Mouse (Mus musculus): ENCODE measurements at regions not wholly inside any gene's neighbourhood (a gene's known extent, or its start where the extent isn't known, plus 50 kb on each side); places are given as distances from the start of the nearest gene placed in this dataset.
"Not testable (repeated sequence)": the region's sequence is repeated elsewhere in the genome, so short reads cannot be mapped to it uniquely, and the experiment has no call there.

GRCm38 (mm10) chr12:77039953-77040305 is 77.9 kb upstream of the Max start:
- H3K9me3 ChIP-seq (ENCODE audit: control insufficient read depth, low read length) = no peaks in the 10 kb centered on the region
- no peak overlapping the region for H3K4me3 ChIP-seq (replicated peaks)
- no peaks in the 10 kb centered on the region for H3K36me3 ChIP-seq (ENCODE audit: control insufficient read depth)
- TF ChIP-seq TAL1 (IDR thresholded peaks at IDR 0.05; ENCODE audit: low read length) = no peak
- no peak for TF ChIP-seq GATA1 (IDR thresholded peaks at IDR 0.05; ENCODE audit: low read length)
- H3K27me3 ChIP-seq (ENCODE audit: control insufficient read depth) = no peaks in the 10 kb centered on the region
- H3K4me1 ChIP-seq (ENCODE audit: control insufficient read depth) = no peaks in the 10 kb centered on the region

GRCm38 (mm10) chr12:77039295-77039952 is 77.4 kb upstream of the Max start:
- no peak overlapping the region for H3K4me3 ChIP-seq (replicated peaks)
- H3K27me3 ChIP-seq (ENCODE audit: control insufficient read depth) = no peaks in the 10 kb centered on the region
- H3K4me1 ChIP-seq (ENCODE audit: control insufficient read depth) = no peaks in the 10 kb centered on the region
- no peaks in the 10 kb centered on the region for H3K36me3 ChIP-seq (ENCODE audit: control insufficient read depth)
- H3K9me3 ChIP-seq (ENCODE audit: control insufficient read depth, low read length) = no peaks in the 10 kb centered on the region
- TF ChIP-seq GATA1 (IDR thresholded peaks at IDR 0.05; ENCODE audit: low read length) (no peak), TAL1 (IDR thresholded peaks at IDR 0.05; ENCODE audit: low read length) (no peak)

GRCm38 (mm10) chr12:77035676-77036075 is 73.7 kb upstream of the Max start:
- Histone ChIP-seq H3K9me3 (ENCODE audit: control insufficient read depth, low read length) (no peaks in the 10 kb centered on the region), H3K36me3 (ENCODE audit: control insufficient read depth) (no peaks in the 10 kb centered on the region), H3K4me3 (replicated peaks) (no peak overlapping the region), H3K27me3 (ENCODE audit: control insufficient read depth) (no peaks in the 10 kb centered on the region), H3K4me1 (ENCODE audit: control insufficient read depth) (no peaks in the 10 kb centered on the region)
- TF ChIP-seq TAL1 (IDR thresholded peaks at IDR 0.05; ENCODE audit: low read length) (no peak), GATA1 (IDR thresholded peaks at IDR 0.05; ENCODE audit: low read length) (no peak)

GRCm38 (mm10) chr12:77031448-77031847 is 69.4 kb upstream of the Max start:
- no peaks in the 10 kb centered on the region for H3K36me3 ChIP-seq (ENCODE audit: control insufficient read depth)
- H3K9me3 ChIP-seq (ENCODE audit: control insufficient read depth, low read length) = no peaks in the 10 kb centered on the region
- no peaks in the 10 kb centered on the region for H3K27me3 ChIP-seq (ENCODE audit: control insufficient read depth)
- no peak overlapping the region for H3K4me3 ChIP-seq (replicated peaks)
- H3K4me1 ChIP-seq (ENCODE audit: control insufficient read depth) = no peaks in the 10 kb centered on the region
- TF ChIP-seq GATA1 (IDR thresholded peaks at IDR 0.05; ENCODE audit: low read length) (no peak), TAL1 (IDR thresholded peaks at IDR 0.05; ENCODE audit: low read length) (no peak)

GRCm38 (mm10) chr12:77025431-77025879 is 63.5 kb upstream of the Max start:
- peaks cover 2% of the 10 kb centered on the region for H3K27me3 ChIP-seq (ENCODE audit: control insufficient read depth)
- no peak overlapping the region for H3K4me3 ChIP-seq (replicated peaks)
- TF ChIP-seq TAL1 (IDR thresholded peaks at IDR 0.05; ENCODE audit: low read length) (no peak), GATA1 (IDR thresholded peaks at IDR 0.05; ENCODE audit: low read length) (no peak)
- H3K36me3 ChIP-seq (ENCODE audit: control insufficient read depth) = no peaks in the 10 kb centered on the region
- H3K4me1 ChIP-seq (ENCODE audit: control insufficient read depth) = peaks cover 4% of the 10 kb centered on the region
- H3K9me3 ChIP-seq (ENCODE audit: control insufficient read depth, low read length) = no peaks in the 10 kb centered on the region

GRCm38 (mm10) chr12:77022538-77022937 is 60.5 kb upstream of the Max start:
- Histone ChIP-seq H3K9me3 (ENCODE audit: control insufficient read depth, low read length) (no peaks in the 10 kb centered on the region), H3K27me3 (ENCODE audit: control insufficient read depth) (peaks cover 4% of the 10 kb centered on the region), H3K4me1 (ENCODE audit: control insufficient read depth) (peaks cover 4% of the 10 kb centered on the region), H3K36me3 (ENCODE audit: control insufficient read depth) (no peaks in the 10 kb centered on the region), H3K4me3 (replicated peaks) (no peak overlapping the region)
- no peak for TF ChIP-seq TAL1 (IDR thresholded peaks at IDR 0.05; ENCODE audit: low read length)
- TF ChIP-seq GATA1 (IDR thresholded peaks at IDR 0.05; ENCODE audit: low read length) = no peak

- Histone ChIP-seq H3K9me3 (ENCODE audit: control insufficient read depth, low read length) (no peaks in the 10 kb centered on the region), H3K4me1 (ENCODE audit: control insufficient read depth) (peaks cover 4% of the 10 kb centered on the region), H3K4me3 (replicated peaks) (no peak overlapping the region), H3K36me3 (ENCODE audit: control insufficient read depth) (no peaks in the 10 kb centered on the region), H3K27me3 (ENCODE audit: control insufficient read depth) (peaks cover 4% of the 10 kb centered on the region)
- no peak for TF ChIP-seq TAL1 (IDR thresholded peaks at IDR 0.05; ENCODE audit: low read length)
Observed at GRCm38 (mm10) chr12:77021881-77022280, 59.9 kb upstream of the Max start.

- H3K36me3 ChIP-seq (ENCODE audit: control insufficient read depth) = no peaks in the 10 kb centered on the region
- no peak for TF ChIP-seq GATA1 (IDR thresholded peaks at IDR 0.05; ENCODE audit: low read length)
- TF ChIP-seq TAL1 (IDR thresholded peaks at IDR 0.05; ENCODE audit: low read length) = no peak
- peaks cover 4% of the 10 kb centered on the region for H3K27me3 ChIP-seq (ENCODE audit: control insufficient read depth)
- H3K4me1 ChIP-seq (ENCODE audit: control insufficient read depth) = no peaks in the 10 kb centered on the region
- no peaks in the 10 kb centered on the region for H3K9me3 ChIP-seq (ENCODE audit: control insufficient read depth, low read length)
- H3K4me3 ChIP-seq (replicated peaks) = no peak overlapping the region
Observed at GRCm38 (mm10) chr12:77019708-77020511, 57.9 kb upstream of the Max start.

- not testable (repeated sequence) for H3K4me3 ChIP-seq (replicated peaks); H3K36me3 ChIP-seq (ENCODE audit: control insufficient read depth); H3K27me3 ChIP-seq (ENCODE audit: control insufficient read depth); H3K9me3 ChIP-seq (ENCODE audit: control insufficient read depth, low read length); H3K4me1 ChIP-seq (ENCODE audit: control insufficient read depth)
Observed at GRCm38 (mm10) chr12:77019148-77019547, 57.1 kb upstream of the Max start.

Data from erythroblast, embryonic 14.5 days (primary cell).